Mouse (Mus musculus): ENCODE data around the gene Ndufab1. TPM values are rescaled to one million over a fixed set of nuclear protein-coding genes. Genes with fewer than 3 reads are reported as not detected.

The Ndufab1 gene
- 10 to 100 TPM; 76.2 to 90.1 TPM for total RNA-seq (2023)

GRCm38 (mm10) chr7:122101747-122102244, at the start of gene Ndufab1:
TSS of gene Ndufab1 (minus strand) at chr7:122101886.

GRCm38 (mm10) chr7:122132497-122133337, 31.0 kb upstream of the Ndufab1 start, which contains the start of the genes Palb2 and Dctn5:
TSS of gene Palb2 (minus strand) at chr7:122132985.
TSS of gene Dctn5 (plus strand) at chr7:122133041.

GRCm38 (mm10) chr7:122066945-122067516, 34.7 kb downstream of the Ndufab1 start, which contains the start of the genes Ubfd1 and Ears2:
TSS of gene Ubfd1 (plus strand) at chr7:122067175.
TSS of gene Ears2 (minus strand) at chr7:122067263.

Other genes with a start within 250 kb of the Ndufab1 start
- not detected for gene Scnn1b, start 236.8 kb downstream of the Ndufab1 start, total RNA-seq (2023)
- gene Cog7, start 120.2 kb downstream of the Ndufab1 start, total RNA-seq (2023): 10 to 100 TPM; 10.2 to 10.3 TPM
- 10 to 100 TPM; 13.0 to 13.1 TPM for gene Gga2, start 80.7 kb downstream of the Ndufab1 start, total RNA-seq (2023)
- gene Ubfd1, start 34.7 kb downstream of the Ndufab1 start, total RNA-seq (2023): 10 to 100 TPM; 45.8 to 48.6 TPM
- gene Ears2, start 34.6 kb downstream of the Ndufab1 start, total RNA-seq (2023): 10 to 100 TPM; 22.5 to 22.6 TPM
- gene Palb2, start 31.1 kb upstream of the Ndufab1 start, total RNA-seq (2023): 1 to 10 TPM; 5.9 to 6.1 TPM
- 10 to 100 TPM; 78.6 to 82.0 TPM for gene Dctn5, start 31.2 kb upstream of the Ndufab1 start, total RNA-seq (2023)
- gene Plk1, start 57.6 kb upstream of the Ndufab1 start, total RNA-seq (2023): 1 to 10 TPM; 6.9 to 8.6 TPM
- not detected for gene Ern2, start 84.3 kb upstream of the Ndufab1 start, total RNA-seq (2023)
- 1 to 10 TPM in 1 of 2 experiments, not detected in 1; 2.2 TPM for gene Chp2, start 117.6 kb upstream of the Ndufab1 start, total RNA-seq (2023)
- 100 to 1,000 TPM; 144 to 145 TPM for gene Prkcb, start 186.9 kb upstream of the Ndufab1 start, total RNA-seq (2023)